Mouse (Mus musculus) midbrain, embryonic 14.5 days (tissue): ENCODE data around the gene Parp14. TPM values are rescaled to one million over a fixed set of nuclear protein-coding genes. Genes with fewer than 3 reads are reported as not detected.

Experiments
- ATAC-seq: fragments of 200-750 bp; cut with Nextera tagmentation; 2 replicates; pipeline ENCODE4 v1.8.0; 2017; ENCODE audit warnings: moderate number of reproducible peaks, moderate library complexity; ENCODE audit not compliant: low FRiP score, low TSS enrichment
- DNase-seq: peaks from one replicate; pipeline ENCODE4 v3.0.0-alpha.2; 2015
- H3K27ac ChIP-seq: fragments of 300-500 bp; sonication (generic); replicated peaks from 2 replicates; pipeline ENCODE4 v1.5.1; 2014; ENCODE audit warnings: mild to moderate bottlenecking, low read depth, low read length, moderate library complexity
- H3K27me3 ChIP-seq: fragments of 300-500 bp; sonication (generic); 2 replicates; pipeline ENCODE4 v1.6.1; 2014; ENCODE audit warnings: low read length, control low read depth, mixed read lengths; ENCODE audit not compliant: control insufficient read depth, insufficient read depth
- H3K36me3 ChIP-seq: fragments of 300-500 bp; sonication (generic); 2 replicates; pipeline ENCODE4 v1.6.1; 2014; ENCODE audit warnings: low read length, control low read depth; ENCODE audit not compliant: control insufficient read depth, insufficient read depth
- H3K4me1 ChIP-seq: fragments of 300-500 bp; sonication (generic); 2 replicates; pipeline ENCODE4 v1.6.1; 2014; ENCODE audit warnings: mild to moderate bottlenecking, antibody characterized with exemption, low read length, control low read depth; ENCODE audit not compliant: control insufficient read depth, insufficient read depth
- H3K4me2 ChIP-seq: fragments of 300-500 bp; sonication (generic); 2 replicates; pipeline ENCODE4 v1.6.1; 2014; ENCODE audit warnings: mild to moderate bottlenecking, low read length, moderate library complexity
- H3K4me3 ChIP-seq: fragments of 300-500 bp; sonication (generic); replicated peaks from 2 replicates; pipeline ENCODE4 v1.5.1; 2014; ENCODE audit warnings: low read depth, low read length
- H3K9ac ChIP-seq: fragments of 300-500 bp; sonication (generic); replicated peaks from 2 replicates; pipeline ENCODE4 v1.6.1; 2014; ENCODE audit warnings: mild to moderate bottlenecking, low read length, moderate library complexity
- H3K9me3 ChIP-seq: fragments of 300-500 bp; sonication (generic); 2 replicates; pipeline ENCODE4 v1.6.1; 2016; ENCODE audit warnings: low read length, control low read depth, mixed read lengths; ENCODE audit not compliant: control insufficient read depth
- WGBS: fragments of 180-500 bp; shearing (Covaris S2); extraction: QIAGEN DNeasy Blood & Tissue Kit; methylation state at CpG from one replicate; pipeline ENCODE4 v1.1.7; 2014; 5-methylcytosine and 5-hydroxymethylcytosine counted together
- polyA plus RNA-seq: library from polyadenylated mRNA; unstranded; fragments of >200 nt; fragmentation: Nextera tagmentation; extraction: Ambion mirVana; gene quantifications from 2 replicates; pipeline ENCODE4 v1.2.1, GENCODE M21; 2014

The Parp14 gene
- polyA plus RNA-seq, 1 experiment from 2014 or later, result 0.62 TPM

DNA sequence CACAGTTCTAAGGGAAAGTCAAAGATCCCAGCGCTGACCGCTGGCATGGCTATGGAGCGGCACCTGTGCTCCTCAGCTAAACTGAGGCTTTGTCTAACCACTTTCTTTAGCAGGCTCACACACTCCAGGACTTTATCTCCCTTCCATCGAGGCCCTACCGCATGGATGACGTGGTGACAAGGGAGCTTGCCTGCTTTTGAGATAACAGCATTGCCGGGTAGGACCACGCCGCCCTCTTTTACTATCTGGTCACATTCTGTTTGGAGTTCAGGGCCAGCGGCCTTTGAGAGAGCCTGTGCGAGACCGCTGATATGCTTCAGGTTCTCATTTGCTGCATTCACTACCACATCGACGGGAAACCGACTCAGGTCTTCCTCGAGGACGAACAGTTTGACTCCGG, 14.6 kb downstream of the Parp14 start:
- Histone ChIP-seq H3K9ac (no peak overlapping the region), H3K4me3 (no peak overlapping the region), H3K4me1 (no peaks in the 10 kb centered on the region), H3K27me3 (no peaks in the 10 kb centered on the region), H3K4me2 (no peak overlapping the region), H3K36me3 (no peaks in the 10 kb centered on the region), H3K9me3 (no peaks in the 10 kb centered on the region), H3K27ac (no peak overlapping the region)
- no peak for ATAC-seq
- DNase-seq, result no peak
- WGBS, result 95% methylated on average over 18 of the region's 18 CpGs

- 86% methylated on average over 4 of the region's 4 CpGs for WGBS
- Histone ChIP-seq H3K9me3 (no peaks in the 10 kb centered on the region), H3K4me2 (no peak overlapping the region), H3K4me1 (no peaks in the 10 kb centered on the region), H3K27me3 (no peaks in the 10 kb centered on the region), H3K36me3 (no peaks in the 10 kb centered on the region), H3K9ac (no peak overlapping the region), H3K4me3 (no peak overlapping the region), H3K27ac (no peak overlapping the region)
- DNase-seq (no peak), ATAC-seq (no peak)
These were observed 15.5 kb downstream of the Parp14 start for GRCm38 (mm10) chr16:35855846-35856245.

- no peak for DNase-seq
- Histone ChIP-seq H3K4me3 (no peak overlapping the region), H3K27me3 (no peaks in the 10 kb centered on the region)
These were observed 24.2 kb downstream of the Parp14 start for GRCm38 (mm10) chr16:35847138-35847537.

DNA sequence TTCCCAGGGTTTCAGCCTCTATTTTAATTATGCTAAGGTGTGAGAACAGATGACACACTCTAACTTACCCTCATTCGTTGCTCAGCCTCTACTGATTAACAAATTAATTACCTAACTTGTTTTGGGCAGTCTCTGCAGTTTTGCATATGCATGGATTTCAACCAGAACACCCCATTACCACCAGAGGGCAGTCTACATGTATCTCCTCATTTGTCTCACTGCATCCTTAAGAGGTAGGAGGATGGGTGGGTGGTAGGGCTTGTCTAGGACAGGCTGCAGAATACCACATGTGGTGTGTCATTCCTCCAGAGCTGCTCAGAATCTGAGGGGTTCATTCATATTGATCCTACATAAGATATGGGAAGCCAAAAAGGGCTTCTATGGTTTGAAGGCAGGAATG, 31.7 kb downstream of the Parp14 start:
- WGBS, result 18% methylated on average over 1 of the region's 1 CpGs
- H3K27me3 ChIP-seq, result no peaks in the 10 kb centered on the region
- no peaks in the 10 kb centered on the region for H3K36me3 ChIP-seq
- H3K9ac ChIP-seq, result no peak overlapping the region
- no peak overlapping the region for H3K4me2 ChIP-seq
- no peak overlapping the region for H3K27ac ChIP-seq
- no peak overlapping the region for H3K4me3 ChIP-seq
- H3K4me1 ChIP-seq, result no peaks in the 10 kb centered on the region
- H3K9me3 ChIP-seq, result 0 out of 2 replicates have a peak, but pooled peaks cover 3% of the 10 kb centered on the region
- ATAC-seq, result no peak
- peak; percentile 54 for DNase-seq

More at GRCm38 (mm10) chr16:35847138-35847537, 24.2 kb downstream of the Parp14 start:
- Histone ChIP-seq H3K36me3 (no peaks in the 10 kb centered on the region), H3K9me3 (no peaks in the 10 kb centered on the region), H3K4me1 (no peaks in the 10 kb centered on the region), H3K9ac (no peak overlapping the region), H3K4me2 (no peak overlapping the region), H3K27ac (no peak overlapping the region)
- no peak for ATAC-seq

- Histone ChIP-seq H3K4me2 (no peak overlapping the region), H3K9ac (no peak overlapping the region), H3K27me3 (no peaks in the 10 kb centered on the region), H3K4me3 (no peak overlapping the region), H3K36me3 (no peaks in the 10 kb centered on the region), H3K9me3 (0 out of 2 replicates have a peak, but pooled peaks cover 3% of the 10 kb centered on the region), H3K4me1 (no peaks in the 10 kb centered on the region), H3K27ac (no peak overlapping the region)
- DNase-seq (no peak), ATAC-seq (no peak)
- 90% methylated on average over 8 of the region's 8 CpGs for WGBS
These were observed 36.7 kb downstream of the Parp14 start for GRCm38 (mm10) chr16:35834653-35835052.

DNA sequence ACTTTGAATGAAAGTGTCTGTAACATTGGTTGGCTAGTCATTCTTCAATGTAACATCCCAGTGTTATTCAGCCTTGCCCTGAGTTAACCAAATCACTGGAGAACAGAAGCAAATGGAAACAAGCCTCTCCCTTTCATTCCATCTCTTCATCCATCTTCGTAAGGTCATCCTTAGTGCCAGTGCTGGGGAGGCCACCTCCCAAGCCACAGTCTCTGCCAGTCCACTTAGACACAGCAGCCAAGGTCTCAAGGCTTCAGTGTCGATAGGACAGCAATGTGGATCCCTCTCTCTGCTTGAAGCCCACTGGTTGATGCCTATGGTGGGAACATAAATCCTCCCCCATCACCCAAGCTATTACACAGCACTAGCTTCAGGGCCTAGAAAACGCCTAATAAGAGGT, 38.4 kb downstream of the Parp14 start:
- Histone ChIP-seq H3K27me3 (no peaks in the 10 kb centered on the region), H3K9ac (no peak overlapping the region), H3K9me3 (0 out of 2 replicates have a peak, but pooled peaks cover 3% of the 10 kb centered on the region), H3K27ac (no peak overlapping the region), H3K36me3 (no peaks in the 10 kb centered on the region), H3K4me1 (no peaks in the 10 kb centered on the region), H3K4me2 (no peak overlapping the region), H3K4me3 (no peak overlapping the region)
- ATAC-seq (no peak), DNase-seq (no peak)
- 90% methylated on average over 3 of the region's 3 CpGs for WGBS

GRCm38 (mm10) chr16:35829999-35830398, 41.3 kb downstream of the Parp14 start:
- Histone ChIP-seq H3K4me2 (no peak overlapping the region), H3K4me1 (no peaks in the 10 kb centered on the region), H3K36me3 (peaks cover 16% of the 10 kb centered on the region), H3K9ac (no peak overlapping the region), H3K27ac (no peak overlapping the region), H3K9me3 (no peaks in the 10 kb centered on the region), H3K27me3 (no peaks in the 10 kb centered on the region), H3K4me3 (no peak overlapping the region)
- 29% methylated on average over 7 of the region's 7 CpGs for WGBS
- DNase-seq (peak; percentile 29), ATAC-seq (no peak)

- Histone ChIP-seq H3K27ac (no peak overlapping the region), H3K36me3 (peaks cover 22% of the 10 kb centered on the region), H3K4me3 (no peak overlapping the region), H3K27me3 (no peaks in the 10 kb centered on the region), H3K4me2 (no peak overlapping the region), H3K4me1 (no peaks in the 10 kb centered on the region), H3K9me3 (no peaks in the 10 kb centered on the region), H3K9ac (no peak overlapping the region)
- DNase-seq (peak; percentile 88), ATAC-seq (peak; percentile 85)
- WGBS, result 35% methylated on average over 13 of the region's 13 CpGs
These were observed 53.9 kb downstream of the Parp14 start for GRCm38 (mm10) chr16:35817255-35818089.

DNA sequence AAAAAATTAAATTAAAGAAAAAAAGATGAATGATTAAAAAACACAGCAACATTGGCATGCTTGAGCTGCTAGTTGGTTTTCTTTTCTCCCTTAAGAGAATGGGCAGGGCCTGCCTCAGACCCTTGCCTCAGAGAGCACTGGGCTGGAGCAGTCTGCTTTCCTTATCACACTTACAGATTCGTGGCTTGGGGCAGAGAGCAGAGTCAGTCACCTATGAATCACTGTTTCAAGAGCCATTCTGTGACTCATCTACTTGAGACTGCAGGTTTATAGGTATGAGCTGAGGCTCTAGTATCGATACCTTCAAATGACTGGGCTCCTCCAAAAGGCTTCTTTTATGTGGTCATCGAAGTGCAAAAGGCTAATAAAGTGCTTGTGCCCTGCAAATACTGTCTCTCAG, 58.2 kb downstream of the Parp14 start:
- 75% methylated on average over 3 of the region's 3 CpGs for WGBS
- Histone ChIP-seq H3K27me3 (no peaks in the 10 kb centered on the region), H3K4me3 (no peak overlapping the region), H3K9ac (no peak overlapping the region), H3K4me1 (no peaks in the 10 kb centered on the region), H3K27ac (no peak overlapping the region), H3K4me2 (no peak overlapping the region), H3K9me3 (no peaks in the 10 kb centered on the region), H3K36me3 (0 out of 2 replicates have a peak, but pooled peaks cover 7% of the 10 kb centered on the region)
- ATAC-seq (no peak), DNase-seq (no peak)
